Mouse (Mus musculus): ENCODE measurements around the gene 2410137M14Rik. TPM values are rescaled to one million over a fixed set of nuclear protein-coding genes. Genes with fewer than 3 reads are reported as not detected.

The 2410137M14Rik gene
- total RNA-seq, 1 experiment from 2014 or later: not detected

DNA sequence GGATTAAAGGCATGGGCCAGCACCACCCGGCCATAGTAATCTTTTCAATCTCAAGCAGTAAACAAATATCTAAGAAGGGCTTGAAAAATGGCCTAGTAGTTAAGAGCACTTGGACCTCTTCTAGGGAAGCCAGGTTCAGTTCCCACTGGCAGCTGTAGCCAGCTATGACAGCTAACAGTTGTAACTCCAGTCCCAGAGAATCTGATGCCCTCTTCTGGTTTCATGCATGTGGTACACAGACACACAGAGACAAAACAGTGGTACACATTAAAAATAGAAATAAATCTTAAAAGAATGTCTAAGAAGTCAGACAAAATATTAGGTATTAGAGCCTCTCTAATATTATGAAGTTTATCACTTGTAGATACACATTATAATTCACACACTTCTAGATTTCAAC, 19.9 kb downstream of the 2410137M14Rik start:
- no peak for ATAC-seq (replicated peaks in 1 of 2; ENCODE audit: insufficient read depth in 1 of 2, low FRiP score in 2 of 2, low TSS enrichment in 1 of 2, low read depth in 1 of 2, poor library complexity in 2 of 2, severe bottlenecking in 2 of 2)

DNA sequence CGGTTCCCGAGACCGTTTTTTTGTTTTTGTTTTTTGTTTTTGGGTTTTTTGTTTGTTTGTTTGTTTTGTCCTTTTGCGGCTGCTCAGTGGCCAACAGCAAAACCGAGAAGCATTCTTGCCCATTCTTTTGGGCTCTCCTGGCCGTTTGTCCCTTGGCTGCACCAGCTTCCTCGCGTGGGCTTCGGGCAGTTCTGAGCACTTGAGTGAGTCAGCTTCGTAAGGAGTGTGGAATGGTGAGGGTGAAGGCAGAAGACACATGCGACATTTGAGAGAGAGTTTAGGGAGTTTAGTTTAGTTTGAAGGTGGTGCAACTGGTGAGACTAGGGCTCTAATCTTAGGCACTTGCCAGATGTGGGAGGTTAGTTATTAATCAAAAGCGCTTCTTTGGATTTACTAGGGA, 22.2 kb downstream of the 2410137M14Rik start:
- ATAC-seq (replicated peaks in 1 of 2; ENCODE audit: insufficient read depth in 1 of 2, low FRiP score in 2 of 2, low TSS enrichment in 1 of 2, low read depth in 1 of 2, poor library complexity in 2 of 2, severe bottlenecking in 2 of 2): no peak

DNA sequence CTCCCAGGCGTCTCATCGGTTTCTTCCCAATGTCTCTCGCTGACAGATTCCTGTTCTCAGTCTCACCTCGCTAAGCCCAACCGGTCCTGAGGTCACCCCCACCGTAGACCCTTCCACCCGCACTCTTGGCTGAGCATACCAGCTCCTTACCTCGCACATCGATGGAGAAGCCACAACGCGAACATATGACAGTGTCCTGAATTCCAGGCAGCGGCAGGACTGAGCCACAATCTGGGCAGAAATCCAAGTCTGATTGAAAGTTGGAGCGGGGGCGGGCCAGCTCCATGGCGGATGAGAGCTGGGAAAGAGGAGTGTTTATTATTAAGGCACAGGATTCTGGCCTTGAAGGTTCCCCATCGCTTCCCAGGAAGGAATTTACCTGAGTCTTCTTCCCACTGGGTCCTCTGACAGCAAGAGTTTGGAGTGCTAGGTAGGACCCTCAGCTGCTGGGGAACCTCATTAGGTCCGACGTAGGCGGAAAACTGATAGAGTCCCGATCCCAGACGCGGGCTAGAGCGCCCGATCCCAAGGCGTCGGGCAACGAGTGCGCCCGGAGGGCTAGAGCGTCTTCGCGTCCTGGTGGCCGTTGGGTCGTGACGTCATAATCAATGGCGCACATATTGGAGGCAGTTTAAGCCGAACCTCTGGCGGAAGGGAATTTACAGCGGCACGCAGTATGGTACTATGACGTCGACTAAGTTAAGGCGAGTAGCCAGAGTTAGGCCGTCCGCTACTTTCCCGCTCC, 22.9 kb downstream of the 2410137M14Rik start, which contains the start of the genes Znrd1 and Znrd1as:
Znrd1 (minus strand) TSS at position 561 of the 745 bp plus-strand sequence.
Znrd1as (plus strand) TSS at position 594 of the 745 bp plus-strand sequence.
- peak; percentile 95 to 97 for ATAC-seq (replicated peaks in 1 of 2; ENCODE audit: insufficient read depth in 1 of 2, low FRiP score in 2 of 2, low TSS enrichment in 1 of 2, low read depth in 1 of 2, poor library complexity in 2 of 2, severe bottlenecking in 2 of 2)

DNA sequence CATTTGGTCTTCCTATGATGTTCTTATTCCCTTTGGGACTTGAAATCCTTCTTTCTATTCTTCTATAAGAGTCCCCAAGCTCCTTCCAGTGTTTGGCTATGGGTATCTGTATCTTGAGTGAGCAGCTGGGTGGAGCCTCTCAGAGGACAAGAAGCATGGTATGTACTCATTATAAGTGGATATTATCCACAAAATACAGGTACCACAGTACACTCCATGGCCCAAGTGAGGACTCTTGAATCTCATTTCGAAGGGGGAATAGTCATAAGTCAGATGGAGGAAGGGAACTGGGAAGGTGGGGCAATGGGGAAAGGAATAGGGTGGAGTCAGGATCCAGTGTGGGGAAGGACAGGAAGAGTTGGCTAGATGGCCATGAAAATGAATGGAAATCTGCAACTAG, 28.0 kb downstream of the 2410137M14Rik start:
- no peak for ATAC-seq (replicated peaks in 1 of 2; ENCODE audit: insufficient read depth in 1 of 2, low FRiP score in 2 of 2, low TSS enrichment in 1 of 2, low read depth in 1 of 2, poor library complexity in 2 of 2, severe bottlenecking in 2 of 2)

DNA sequence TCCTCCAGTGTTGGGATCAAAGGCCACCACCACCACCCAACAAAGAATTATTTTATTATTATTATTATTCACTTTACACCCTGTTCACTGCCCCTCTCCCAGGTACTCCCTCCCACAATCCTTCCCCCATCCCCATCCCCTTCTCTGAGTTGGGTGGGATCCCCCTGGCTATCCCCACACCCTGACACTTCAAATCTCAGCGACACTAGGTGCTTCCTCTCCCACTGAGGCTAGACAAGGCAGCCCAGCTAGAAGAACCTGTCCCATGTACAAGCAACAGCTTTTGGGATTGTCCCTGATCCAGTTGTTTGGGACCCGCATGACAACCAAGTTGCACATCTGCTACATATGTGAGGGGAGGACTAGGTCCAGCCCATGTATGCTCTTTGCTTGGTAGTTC, 28.4 kb downstream of the 2410137M14Rik start:
- no peak for ATAC-seq (replicated peaks in 1 of 2; ENCODE audit: insufficient read depth in 1 of 2, low FRiP score in 2 of 2, low TSS enrichment in 1 of 2, low read depth in 1 of 2, poor library complexity in 2 of 2, severe bottlenecking in 2 of 2)

DNA sequence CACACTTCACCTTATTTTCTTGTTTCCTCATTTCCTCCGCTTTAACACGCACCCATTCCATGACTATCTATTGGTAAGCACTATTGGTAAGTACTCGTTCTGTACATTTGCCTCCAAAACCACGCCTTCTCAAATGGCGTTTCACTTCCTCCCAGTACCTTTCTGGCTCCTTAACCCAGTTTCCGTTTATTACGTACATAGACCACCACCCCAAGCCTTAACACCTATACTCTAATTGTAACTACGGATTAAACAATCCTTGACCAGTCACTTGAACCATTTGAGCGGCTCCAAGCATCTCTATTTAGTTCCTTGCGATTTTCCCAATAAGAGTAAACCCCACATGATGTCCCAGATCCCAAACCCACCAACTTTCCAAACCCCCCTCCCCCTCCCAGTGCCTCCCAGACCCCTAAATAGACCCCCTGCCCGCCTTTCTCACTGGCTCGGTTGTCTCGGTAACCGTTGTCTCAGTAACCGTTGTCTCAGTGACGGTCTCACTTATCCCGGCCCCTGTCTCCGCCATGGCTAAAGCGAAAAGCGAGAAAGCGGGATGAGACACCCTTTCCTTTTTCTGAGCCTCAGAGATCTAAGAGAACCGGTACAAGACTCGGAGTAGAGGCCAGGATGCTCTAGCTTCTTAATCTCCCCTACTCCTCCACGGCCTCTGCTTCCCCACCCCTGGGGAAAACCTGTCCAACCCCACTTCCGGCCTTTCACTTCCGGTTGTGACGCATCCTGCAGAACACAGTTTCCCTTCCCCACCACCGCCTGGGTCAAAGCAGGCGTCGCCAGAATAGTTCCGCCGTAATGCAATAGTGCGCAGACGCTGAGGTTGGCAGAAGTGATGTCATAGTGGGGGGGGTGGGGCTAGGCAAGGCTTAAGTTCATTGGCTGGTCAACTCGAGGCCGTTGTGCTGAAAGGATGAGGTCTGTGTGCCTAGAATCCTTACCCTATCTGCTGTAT, 29.8 kb downstream of the 2410137M14Rik start, which contains the start of gene Ppp1r11:
Ppp1r11 (minus strand) TSS at position 761 of the 967 bp plus-strand sequence.
- ATAC-seq (replicated peaks in 1 of 2; ENCODE audit: insufficient read depth in 1 of 2, low FRiP score in 2 of 2, low TSS enrichment in 1 of 2, low read depth in 1 of 2, poor library complexity in 2 of 2, severe bottlenecking in 2 of 2): peak; percentile 93 to 95

DNA sequence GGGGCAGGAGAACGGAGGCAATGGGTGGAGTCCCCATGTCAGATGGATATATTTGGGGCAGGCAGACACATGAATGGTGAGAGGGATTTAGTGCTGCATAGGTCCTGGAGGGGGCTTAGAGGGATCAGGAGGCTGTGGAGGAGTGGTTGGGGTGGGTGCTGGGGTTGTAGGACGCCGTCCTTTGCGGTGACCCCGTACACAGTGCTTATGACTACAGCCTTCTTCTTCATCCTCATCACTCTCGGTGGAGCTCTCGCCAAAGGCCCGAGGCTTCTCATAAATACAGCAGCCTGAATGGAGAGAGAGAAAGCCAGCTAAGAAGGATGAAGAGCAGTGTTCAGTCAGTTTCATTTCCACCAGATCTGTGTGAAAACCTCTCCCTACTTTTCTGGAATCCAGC, 31.8 kb downstream of the 2410137M14Rik start:
- ATAC-seq (replicated peaks in 1 of 2; ENCODE audit: insufficient read depth in 1 of 2, low FRiP score in 2 of 2, low TSS enrichment in 1 of 2, low read depth in 1 of 2, poor library complexity in 2 of 2, severe bottlenecking in 2 of 2): no peak

DNA sequence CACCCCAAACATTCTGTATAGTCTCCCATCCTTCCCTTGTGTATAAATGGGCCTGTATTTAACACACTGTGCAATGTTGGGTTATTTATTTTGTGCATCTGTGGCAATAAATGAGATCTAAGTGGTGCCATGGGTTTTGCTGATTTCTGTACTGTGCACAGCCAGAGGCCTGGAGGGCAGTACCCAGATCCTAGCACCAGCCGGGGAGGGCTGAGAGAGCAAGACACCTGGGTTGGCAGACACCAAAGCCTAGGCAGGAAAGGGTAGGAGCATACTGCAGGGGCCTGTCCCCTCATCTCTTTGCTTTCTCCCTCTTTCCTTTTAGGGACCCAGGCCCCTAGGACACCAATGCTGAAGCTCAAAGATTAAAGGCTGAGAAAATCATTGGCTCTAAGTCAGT, 32.8 kb downstream of the 2410137M14Rik start:
- ATAC-seq (replicated peaks in 1 of 2; ENCODE audit: insufficient read depth in 1 of 2, low FRiP score in 2 of 2, low TSS enrichment in 1 of 2, low read depth in 1 of 2, poor library complexity in 2 of 2, severe bottlenecking in 2 of 2): no peak

DNA sequence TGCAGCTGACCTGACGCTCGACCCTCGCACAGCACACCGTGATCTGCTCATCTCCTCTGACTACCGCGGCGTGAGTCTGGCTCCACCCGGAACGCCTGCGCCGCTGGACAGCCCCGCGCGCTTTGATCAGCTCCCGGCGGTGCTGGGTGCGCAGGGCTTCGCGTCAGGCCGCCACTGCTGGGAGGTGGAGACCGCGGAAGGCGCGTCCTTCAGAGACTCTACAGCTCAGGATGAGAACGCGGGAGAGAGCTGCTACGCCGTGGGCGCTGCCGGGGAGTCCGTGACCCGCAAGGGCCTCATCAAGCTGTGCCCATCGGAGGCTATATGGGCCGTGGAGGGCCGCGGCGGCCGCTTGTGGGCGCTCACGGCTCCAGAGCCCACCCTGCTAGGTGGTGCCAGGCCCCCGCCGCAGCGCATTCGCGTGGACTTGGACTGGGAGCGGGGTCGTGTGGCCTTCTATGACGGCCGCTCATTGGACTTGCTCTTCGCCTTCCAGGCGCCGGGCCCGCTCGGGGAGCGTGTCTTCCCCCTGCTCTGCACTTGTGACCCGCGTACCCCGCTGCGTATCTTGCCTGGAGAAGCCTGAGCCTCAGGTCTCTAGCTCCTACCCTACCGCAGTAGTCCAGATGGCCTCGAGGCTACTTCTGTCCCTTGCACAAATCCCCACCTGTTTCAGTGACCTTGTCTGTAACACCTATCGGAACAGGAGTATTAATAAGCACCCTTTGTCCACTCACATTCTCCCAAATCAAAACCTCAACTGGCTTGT, 33.8 kb downstream of the 2410137M14Rik start:
- ATAC-seq (replicated peaks in 1 of 2; ENCODE audit: insufficient read depth in 1 of 2, low FRiP score in 2 of 2, low TSS enrichment in 1 of 2, low read depth in 1 of 2, poor library complexity in 2 of 2, severe bottlenecking in 2 of 2): no peak; a peak in 1 of 4 replicates

DNA sequence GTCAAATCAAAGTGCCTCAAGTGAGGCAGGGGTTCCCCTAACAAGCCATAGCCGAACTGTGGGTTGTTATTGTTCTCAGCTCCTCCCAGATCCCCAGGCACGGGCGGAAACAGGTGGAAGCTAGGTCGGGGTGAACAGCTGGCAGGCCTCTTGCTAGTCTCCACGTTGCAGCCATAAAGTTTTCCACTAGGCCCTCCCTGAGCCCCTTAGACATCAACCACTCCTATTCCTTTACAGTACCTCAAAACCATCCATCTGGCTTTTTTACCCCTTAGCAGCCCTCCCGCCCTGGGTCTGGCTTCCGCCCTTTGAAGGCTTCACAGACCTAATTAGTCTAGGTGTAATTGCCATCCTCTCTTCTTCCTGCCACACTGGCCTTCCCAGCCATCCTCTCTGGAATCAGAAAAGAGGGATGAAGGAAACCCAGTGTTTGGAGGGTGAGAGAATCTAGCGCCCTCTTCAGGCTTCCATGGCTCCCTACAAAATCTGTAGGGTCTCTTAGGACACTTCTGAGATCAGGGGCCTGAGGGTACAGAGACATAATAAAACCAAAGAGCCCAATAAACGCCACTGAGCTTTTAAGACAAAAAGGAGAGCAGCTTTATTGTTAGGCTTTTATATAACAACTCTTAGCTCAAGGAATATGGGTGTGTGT, 36.8 kb downstream of the 2410137M14Rik start:
- ATAC-seq (replicated peaks in 1 of 2; ENCODE audit: insufficient read depth in 1 of 2, low FRiP score in 2 of 2, low TSS enrichment in 1 of 2, low read depth in 1 of 2, poor library complexity in 2 of 2, severe bottlenecking in 2 of 2): peak; percentile 32 to 36

DNA sequence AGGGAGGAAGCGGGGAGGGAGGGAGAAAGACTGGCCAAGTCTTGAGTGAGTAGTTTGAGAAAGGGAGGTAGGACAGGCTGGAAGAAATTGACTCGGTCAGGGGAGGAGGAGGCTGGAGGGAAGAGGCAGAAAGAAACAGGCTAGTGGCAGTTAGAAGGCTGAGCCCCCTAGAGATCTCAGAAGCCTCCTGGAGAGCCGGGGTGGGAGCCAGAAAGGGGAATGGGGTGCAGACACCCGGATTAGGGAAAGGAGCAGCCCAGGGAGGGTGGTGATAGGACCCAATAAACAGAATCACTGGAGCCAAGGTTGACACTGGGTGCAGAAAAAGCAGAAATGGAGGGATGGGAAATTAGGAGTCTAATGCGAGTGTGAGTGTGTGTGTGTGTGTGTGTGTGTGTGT, 37.3 kb downstream of the 2410137M14Rik start:
- no peak for ATAC-seq (replicated peaks in 1 of 2; ENCODE audit: insufficient read depth in 1 of 2, low FRiP score in 2 of 2, low TSS enrichment in 1 of 2, low read depth in 1 of 2, poor library complexity in 2 of 2, severe bottlenecking in 2 of 2)

DNA sequence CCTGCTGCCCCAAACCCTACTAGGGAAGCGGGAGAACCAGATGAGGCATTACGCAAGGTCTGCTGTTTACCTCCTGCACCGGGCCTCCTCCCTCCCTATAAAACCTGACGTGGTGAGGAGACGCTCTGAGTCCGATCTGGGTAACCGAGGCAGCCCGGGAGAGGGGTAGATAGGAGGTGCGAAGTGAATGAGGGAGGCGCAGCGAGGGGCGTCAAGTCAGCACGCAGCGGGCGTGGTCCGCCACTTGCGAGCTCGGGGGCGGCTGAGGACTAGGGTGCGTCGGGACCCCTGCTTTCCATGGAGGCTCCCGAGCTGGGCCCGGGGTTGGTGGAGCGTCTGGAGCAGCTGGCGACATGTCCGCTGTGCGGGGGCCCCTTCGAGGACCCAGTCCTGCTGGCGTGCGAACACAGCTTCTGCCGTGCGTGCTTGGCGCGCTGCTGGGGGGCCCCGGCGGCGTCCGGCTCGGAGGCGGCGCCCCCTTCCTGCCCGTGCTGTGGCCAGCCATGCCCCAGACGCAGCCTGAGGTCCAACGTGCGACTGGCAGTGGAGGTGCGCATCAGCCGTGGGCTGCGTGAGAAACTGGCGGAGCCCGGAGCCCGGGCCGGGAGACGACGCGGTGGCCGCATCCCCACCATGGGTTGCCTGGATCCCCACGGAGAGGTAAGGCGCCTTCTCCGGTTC, 38.1 kb downstream of the 2410137M14Rik start, which contains the start of gene Rnf39:
Rnf39 (plus strand) TSS at position 128 of the 681 bp plus-strand sequence.
- no peak for ATAC-seq (replicated peaks in 1 of 2; ENCODE audit: insufficient read depth in 1 of 2, low FRiP score in 2 of 2, low TSS enrichment in 1 of 2, low read depth in 1 of 2, poor library complexity in 2 of 2, severe bottlenecking in 2 of 2)

DNA sequence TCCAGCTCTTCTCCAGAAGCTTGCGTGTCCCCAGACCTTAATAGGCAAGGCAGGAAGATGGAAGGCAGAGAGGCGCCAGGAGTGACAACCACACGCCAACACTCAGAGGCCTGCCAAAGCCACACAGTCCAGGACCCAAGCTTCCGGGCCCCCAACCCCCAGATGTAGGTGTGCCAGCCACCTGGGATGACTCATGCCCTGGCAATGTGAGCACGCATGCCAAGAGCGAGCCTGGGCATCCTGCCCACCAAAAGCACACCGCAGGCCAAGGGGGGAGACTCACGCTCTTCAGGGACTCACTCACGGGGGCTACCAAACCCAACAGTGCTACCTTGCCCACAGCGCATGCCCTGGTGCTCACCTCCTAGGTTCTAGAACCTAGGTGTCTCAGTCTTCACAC, 38.6 kb downstream of the 2410137M14Rik start:
- peak; percentile 55 to 74 for ATAC-seq (replicated peaks in 1 of 2; ENCODE audit: insufficient read depth in 1 of 2, low FRiP score in 2 of 2, low TSS enrichment in 1 of 2, low read depth in 1 of 2, poor library complexity in 2 of 2, severe bottlenecking in 2 of 2)

DNA sequence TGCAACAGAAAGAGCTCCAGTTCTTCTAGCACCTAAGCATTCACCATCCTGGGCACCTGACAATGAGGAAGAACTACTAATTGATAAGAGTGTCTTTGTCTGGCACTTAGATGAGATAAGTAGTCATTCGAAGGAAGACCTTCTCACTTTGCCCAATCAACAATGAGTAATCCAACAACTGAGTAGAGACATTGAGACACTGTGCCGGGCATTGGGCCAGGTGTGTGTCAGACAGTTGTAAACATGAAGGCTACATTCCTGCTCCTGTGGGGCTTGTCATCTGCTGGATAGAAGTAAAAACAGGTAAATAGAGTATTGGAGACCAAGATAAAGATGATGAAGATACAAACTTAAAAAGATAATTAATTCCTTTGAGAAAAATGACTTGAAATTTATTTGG, 43.0 kb downstream of the 2410137M14Rik start:
- no peak for ATAC-seq (replicated peaks in 1 of 2; ENCODE audit: insufficient read depth in 1 of 2, low FRiP score in 2 of 2, low TSS enrichment in 1 of 2, low read depth in 1 of 2, poor library complexity in 2 of 2, severe bottlenecking in 2 of 2)

DNA sequence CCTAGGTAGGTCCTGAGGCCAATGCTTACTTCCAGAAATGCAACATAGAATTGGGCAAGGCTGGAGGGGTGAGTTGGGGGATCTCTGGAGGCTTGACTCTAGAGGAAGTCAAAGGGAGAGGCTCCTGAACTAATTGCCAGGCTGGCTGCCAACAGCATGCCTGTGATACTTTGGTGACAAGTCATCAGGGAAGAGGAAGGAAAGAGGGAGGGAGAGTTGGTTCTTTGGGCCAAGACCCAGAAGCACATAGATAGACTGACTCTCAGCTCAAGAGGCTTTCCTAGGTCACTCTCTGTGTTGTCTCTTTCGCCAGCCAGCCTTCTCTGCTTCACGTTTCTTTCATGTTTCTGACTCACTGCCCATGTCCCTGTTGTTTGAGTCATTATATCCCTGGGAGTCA, 49.2 kb downstream of the 2410137M14Rik start:
- ATAC-seq (replicated peaks in 1 of 2; ENCODE audit: insufficient read depth in 1 of 2, low FRiP score in 2 of 2, low TSS enrichment in 1 of 2, low read depth in 1 of 2, poor library complexity in 2 of 2, severe bottlenecking in 2 of 2): no peak

DNA sequence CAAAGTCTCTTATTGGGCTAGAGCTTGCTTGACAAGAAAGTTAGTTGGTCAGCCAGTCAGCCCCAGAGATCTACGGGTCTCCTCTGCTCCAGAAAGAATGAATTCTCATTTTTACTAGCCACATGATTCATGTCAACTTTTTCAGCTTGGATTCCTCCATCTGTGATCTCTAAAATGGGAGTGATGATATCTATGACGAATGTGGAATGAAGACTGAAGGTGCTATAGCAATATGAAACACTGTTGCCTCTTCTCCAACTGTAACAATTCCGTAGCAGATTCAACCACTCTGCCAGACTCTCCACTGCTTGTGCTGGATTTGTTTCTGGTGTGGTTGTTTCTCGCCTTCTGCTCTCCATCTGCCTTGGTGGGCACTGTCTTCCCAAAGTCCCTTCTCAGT, 49.9 kb downstream of the 2410137M14Rik start:
- no peak for ATAC-seq (replicated peaks in 1 of 2; ENCODE audit: insufficient read depth in 1 of 2, low FRiP score in 2 of 2, low TSS enrichment in 1 of 2, low read depth in 1 of 2, poor library complexity in 2 of 2, severe bottlenecking in 2 of 2)
